Mouse (Mus musculus): ENCODE data around the gene Gadd45g.

Gadd45g gene

DNA sequence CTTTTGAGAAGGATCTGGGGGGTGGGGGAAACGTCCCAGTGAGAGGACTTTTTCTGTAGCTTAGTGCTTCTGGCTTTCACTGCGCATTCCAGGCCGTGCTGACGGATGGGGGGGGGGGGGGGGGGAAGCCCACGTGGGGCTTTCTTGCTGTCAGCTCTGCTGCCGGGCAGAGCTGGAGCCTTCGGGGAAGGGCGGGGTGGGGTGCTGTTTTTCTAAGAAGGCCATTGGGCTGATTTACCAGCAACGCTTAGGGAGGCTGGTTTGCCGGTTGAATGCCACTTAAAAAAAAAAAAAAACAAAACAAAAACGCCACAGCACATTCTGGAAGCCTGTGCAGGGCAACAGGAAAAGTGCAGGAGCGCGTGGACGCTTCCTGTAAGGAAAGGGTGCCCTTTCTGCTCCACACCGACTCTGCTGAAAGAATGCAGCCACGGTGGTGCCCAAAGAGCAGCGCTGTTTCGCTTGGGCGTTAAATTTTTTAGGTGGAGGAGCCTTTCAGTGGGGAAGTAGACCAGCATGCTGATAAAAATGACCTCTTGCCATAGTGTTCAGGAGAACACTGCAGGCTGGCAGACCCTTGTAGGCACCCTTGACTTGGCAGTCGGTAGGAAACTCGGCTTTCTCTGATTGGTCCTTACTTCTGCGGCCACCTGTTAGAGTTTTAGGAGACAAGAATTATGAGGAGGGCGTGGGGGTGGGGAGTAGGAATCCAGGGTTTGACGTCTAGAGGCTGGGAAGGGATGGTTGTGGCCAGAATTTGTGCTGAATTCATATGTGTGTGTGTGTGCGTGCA is 3.0 kb downstream of the Gadd45g start:
- intact Hi-C loops (cut with DNase I): loop anchor here (5.0 kb wide), 3 partner anchors 53 to 173 kb away; no protein-coding TSS in a partner anchor

DNA sequence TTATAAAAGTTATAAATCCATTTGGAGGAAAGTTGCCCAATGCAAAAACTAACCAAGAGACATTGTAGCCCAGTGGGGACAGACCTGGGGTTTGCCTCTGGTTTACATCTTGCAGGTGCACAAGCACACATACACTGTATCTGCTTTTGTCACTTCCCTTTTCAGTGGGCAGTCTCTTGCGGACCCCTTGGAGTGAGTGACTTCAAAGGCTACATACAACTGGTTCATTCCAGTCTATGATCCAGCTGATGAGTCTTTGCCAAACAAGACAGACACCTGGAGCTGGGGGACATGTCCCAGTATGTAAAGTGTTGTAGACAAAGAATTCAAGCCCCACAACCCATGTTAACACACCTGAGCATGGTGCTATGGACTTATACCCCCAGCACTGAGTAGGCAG is 4.1 kb downstream of the Gadd45g start:
- intact Hi-C loops (cut with DNase I): no loop called here

DNA sequence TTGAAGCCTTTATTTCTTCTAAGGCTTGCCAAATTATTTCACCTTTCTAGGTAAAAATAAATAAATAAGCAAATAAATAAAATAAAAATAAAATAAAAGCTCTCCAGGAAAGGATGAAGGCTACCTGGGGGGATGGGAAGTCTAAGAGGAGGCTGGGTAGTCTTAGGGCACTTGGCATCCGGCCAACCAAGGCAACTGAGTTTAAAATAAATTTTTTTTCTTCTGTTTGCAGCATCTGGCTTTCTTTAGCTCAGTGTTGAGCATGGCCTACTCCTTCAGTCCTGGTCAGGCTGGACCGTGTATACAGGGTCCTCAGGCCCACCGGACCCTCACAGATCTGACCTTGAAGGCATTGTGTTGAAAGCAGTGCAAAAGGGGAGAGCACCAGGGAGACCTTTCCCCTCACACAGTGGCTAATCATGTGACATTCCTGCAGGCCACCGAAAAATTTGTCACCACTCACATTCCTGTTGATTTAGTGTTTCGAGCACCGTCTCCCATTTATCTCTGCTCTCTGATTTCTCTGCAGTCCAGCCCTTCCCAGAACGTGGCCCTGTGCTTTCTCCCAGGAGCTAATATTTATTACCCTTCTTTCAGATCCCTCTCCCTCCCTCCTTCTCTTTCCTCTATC is 6.2 kb downstream of the Gadd45g start:
- intact Hi-C loops (cut with DNase I): no loop called here

DNA sequence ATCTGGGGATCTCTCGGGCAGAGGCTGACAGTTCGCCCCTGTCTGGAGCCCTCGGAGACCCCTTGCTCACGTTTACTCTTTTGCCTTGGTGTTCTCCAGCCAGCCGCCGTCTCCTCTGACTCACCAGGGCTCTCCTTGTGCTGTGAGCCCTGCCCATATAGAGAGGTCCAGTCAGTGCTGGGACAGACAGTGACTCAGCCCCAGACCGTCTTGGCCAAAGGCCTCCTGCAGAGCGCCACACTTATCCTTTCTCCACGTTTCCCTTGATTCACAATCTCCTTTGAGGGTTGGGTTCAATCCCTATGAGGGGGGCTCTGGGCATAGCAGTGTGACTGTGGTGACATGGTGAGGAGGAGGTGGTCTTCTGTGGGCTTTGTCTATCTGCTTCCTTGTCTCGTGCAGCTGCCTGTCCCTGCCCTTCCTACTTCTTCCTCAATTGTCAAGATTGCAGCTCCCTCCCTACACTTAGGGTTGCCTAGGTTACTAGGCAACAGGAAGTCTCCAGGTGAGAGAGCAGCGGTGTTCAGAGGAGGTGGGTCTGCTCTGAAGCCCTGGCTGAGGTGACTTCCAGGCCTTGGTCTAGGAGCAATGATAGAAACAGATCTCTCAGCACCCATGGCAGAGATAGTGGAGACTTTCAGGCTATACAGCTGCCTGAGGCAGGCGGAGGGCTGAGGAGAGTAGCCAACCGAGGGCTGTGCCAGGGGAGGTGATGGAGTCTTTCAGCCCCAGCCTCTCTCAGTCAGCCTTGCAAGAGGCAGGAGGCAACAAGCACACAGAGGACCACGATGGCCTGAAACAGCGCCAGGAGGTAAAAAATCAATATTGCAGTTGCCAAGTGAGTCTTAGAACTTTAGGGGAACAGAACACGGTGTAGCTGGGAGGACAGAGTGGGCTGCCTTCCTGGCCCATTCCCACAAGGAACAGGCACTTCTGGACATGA is 7.1 kb downstream of the Gadd45g start:
- intact Hi-C loops (cut with DNase I): no loop called here

DNA sequence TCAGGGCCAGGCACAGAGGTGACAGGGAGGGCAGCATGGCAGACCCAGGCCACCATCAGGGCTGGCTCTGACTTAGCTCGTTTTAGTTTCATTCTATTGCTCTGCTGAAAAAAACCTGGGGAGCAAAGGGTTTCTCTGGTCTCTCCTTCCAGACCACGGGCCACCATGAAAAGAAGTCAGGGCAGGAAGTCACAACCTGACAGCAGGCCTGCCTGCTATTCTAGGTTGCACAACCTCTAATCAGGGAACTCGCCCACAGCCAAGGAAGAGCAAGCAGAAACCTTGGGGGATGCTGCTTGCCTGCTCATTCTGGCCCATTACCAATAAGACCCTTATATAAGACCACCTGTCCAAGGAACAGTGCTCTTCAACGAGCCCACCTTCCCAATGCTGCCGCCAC is 9.1 kb downstream of the Gadd45g start:
- intact Hi-C loops (cut with DNase I): no loop called here

DNA sequence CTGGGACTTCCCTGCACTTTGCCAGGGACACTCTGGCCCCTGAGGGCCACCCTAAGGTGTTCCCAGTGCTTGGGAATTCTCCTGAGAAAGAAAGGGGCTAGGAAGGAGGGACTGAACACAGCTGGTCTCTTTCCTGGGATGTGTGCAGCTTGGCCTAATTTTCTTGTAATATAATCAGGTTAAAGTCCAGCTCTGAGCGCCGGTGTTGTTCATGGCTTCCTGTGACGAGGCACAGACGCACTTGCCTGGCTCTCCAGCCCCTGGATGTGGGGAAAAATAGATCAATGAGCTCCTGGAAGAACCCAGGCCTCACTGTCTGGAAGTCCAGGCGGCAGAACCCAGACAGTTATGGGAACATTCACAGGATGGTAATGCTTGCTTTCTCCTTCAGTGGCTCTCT is 10.7 kb downstream of the Gadd45g start:
- intact Hi-C loops (cut with DNase I): no loop called here

DNA sequence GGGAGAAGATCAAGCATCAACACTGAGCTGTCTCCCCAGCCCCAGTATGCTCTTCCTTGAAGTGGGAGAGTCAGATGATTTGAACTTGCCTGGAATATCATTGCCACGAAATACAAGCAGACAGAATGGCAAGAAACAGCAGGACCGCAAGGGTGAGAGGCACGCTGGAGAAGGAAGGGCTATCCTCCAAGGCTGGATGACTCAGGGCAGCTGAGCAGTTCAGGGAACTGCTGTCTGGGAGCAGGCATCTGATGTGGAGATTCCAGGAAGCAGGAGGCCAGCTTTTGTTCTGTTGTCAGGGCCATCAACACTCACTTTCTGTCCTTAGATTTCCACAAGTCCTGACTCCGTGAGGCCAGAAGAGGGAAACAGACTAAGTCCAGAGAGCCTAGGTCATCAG is 12.0 kb downstream of the Gadd45g start:
- intact Hi-C loops (cut with DNase I): no loop called here

DNA sequence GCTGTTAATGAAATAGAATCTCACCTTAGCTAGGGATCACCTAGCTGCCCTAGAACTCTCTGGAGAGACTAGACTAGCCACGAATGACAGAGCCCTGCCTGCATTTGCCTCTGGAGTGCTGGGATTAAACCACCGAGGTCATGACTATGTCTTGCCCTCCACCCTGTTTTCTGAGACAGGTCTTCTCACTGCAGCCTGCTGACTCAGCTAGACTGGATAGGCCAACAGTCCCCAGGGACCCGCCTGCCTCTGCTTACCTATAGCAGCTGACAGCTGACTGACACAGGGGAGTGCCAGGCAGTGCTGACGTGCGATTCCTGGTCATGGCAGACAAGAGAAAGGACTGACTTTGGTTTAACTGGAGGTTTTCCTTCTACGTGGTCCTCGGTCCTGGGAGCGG is 12.7 kb downstream of the Gadd45g start:
- intact Hi-C loops (cut with DNase I): no loop called here

DNA sequence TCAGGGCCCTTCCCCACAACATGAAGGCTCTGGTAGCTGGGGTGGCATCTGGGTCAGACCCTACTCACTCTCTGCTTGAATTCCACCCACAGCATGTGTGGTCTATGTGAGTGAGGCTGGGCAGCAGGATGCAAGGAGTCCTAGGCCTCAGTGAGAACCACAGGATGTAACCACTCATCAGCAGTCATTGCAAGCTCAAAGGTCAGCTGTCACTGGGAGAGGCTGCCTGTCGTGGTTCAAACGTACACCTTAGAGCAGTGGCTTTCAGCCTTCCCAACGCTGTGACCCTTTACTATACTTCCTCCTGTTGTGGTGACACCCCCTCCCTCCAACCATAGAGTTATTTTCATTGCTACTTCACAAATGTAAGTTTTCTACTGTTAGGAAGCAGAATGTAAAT is 13.3 kb downstream of the Gadd45g start:
- intact Hi-C loops (cut with DNase I): no loop called here

DNA sequence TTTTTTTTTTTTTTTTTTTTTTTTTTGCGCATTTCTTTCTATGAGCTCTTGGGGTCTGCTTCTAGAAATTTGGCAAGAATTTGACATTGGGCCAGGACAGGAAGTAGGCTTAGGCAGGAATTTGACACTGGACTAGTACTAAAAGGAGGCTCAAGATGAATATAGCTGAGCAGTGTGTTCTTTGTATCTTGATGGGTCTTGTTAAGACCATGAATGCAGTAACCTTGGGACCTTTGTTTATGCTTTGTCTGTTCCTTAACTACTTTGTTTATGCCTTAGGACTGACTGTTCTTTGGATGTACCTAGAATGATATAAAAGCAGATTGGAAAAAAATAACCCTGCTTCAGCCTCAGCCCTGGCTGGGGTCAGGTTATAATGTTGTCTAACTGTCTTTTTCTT is 16.3 kb downstream of the Gadd45g start:
- intact Hi-C loops (cut with DNase I): no loop called here

DNA sequence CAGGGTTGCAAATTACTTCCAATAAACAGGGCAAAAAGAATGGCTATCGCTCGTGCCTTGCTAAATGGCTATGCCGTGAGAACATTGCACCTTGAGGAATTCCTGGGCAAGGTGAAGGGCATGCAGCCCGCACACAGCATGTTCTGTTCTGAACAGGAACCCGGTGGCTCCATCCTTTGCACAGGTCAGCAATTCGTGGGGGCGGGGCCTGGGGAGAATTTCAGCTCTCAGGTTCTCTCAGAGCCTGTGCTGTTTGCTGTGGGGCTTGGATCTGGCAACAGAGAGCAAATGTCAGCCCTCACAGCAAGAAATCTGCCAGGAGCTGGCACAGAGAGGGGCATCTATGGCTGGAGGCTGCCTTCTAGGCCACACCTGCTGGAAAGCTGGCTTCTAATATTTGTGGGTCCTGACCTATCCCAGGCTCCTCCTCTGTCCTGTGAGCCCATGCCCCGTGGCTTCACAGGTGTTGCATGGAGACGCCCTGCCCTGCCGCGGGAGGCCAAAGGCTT is 19.7 kb downstream of the Gadd45g start:
- intact Hi-C loops (cut with DNase I): no loop called here

DNA sequence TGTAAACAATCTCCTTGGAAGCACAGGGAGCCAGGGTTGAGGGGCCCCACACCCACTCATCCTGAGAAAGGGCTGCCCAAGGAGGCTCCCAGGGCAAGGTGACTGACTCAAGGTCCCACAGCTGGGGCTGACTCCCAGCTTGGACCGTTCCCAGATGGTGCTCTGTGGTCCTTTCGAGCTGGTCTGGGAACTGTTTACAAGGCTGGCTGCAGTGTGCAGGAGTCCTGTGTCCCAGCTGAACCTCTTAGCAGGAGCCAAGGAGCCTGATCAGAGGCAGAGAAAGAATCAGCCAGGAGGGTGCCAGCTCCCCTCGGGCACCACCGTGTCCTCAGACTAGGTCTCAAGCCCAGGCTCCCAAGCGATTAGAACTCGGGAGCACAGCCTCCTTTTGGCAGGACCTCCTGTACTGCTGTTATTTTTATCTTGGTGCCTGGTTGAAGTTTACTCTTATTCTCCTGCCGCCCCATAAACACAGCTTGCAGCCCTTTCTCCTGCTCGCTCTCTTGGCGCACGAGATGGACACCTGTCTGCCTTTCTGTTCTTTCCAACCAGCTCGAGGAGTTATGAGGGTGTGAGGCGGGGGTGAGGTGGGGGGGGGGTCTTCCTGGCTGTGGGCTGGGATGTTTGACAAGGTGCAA is 22.1 kb downstream of the Gadd45g start:
- intact Hi-C loops (cut with DNase I): no loop called here

DNA sequence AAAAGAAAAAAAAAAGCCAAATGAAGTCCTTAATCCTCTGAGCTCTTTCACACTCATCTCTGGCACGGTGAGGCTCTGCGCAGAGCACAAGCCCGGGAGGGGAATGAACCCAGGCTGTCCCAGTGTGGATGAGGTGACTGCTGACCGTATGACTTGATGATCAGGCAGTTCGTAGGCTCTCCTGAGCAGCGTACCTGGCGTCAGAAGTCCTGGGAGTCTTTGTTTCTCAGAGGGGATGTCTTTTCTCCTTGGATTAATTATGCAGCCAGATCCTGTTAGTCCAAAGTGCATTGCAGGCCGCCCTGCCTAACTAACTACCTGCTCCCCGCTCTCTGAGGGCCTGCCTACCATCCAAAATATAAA is 22.6 kb downstream of the Gadd45g start:
- intact Hi-C loops (cut with DNase I): no loop called here

DNA sequence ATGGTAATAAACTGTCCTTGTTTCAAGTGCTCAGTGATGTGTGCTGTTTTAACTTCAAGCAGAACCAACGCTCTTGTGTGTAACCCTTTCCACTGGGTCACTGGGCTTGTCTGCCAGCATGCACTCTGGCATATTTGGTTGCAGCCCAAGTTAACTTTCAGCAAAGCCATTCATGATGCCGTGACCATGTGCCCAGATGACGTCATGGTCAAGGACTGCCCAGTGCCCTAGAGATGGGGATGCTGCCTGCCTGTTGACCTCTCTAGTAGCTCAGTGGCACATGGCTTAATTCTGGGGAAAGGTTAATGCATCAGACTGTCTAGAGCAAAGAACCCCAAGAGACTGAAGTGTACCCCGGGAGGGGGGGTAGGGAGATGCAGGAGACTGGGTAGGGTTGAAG is 24.7 kb downstream of the Gadd45g start:
- intact Hi-C loops (cut with DNase I): no loop called here

DNA sequence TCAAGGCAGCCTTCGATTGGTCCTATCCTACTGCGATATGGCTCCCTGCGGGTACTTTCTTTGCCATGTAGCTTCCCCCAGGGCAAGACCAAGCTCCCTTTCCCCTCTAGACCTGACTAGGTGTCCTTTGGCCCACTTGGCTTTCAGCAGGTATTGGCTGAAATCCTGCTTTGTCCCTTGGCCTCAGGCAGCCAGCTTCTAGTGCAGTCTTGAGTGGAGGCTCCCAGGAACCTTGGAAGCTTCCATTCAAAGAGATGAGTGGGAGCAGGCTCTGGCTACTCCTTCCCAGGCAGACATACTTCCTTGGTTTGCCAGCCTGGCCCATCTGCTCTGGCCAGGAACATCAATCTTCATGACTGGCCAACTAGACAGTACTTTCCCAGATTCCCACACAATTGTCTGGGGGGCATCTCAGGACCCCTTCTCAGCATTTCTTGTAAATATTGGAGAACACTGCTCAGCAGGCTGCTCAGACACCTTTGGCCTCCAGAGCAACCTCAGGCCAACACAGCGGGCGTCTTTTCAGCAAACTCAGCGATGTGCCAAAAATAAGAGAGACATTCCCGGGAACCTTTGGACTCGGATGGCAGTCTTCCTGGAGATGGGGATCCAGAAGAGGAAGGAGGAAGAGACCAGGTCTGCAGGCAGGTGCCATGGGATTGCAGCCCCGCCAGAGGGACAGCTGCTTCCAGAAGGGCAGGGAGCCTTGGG is 25.9 kb downstream of the Gadd45g start:
- intact Hi-C loops (cut with DNase I): no loop called here

DNA sequence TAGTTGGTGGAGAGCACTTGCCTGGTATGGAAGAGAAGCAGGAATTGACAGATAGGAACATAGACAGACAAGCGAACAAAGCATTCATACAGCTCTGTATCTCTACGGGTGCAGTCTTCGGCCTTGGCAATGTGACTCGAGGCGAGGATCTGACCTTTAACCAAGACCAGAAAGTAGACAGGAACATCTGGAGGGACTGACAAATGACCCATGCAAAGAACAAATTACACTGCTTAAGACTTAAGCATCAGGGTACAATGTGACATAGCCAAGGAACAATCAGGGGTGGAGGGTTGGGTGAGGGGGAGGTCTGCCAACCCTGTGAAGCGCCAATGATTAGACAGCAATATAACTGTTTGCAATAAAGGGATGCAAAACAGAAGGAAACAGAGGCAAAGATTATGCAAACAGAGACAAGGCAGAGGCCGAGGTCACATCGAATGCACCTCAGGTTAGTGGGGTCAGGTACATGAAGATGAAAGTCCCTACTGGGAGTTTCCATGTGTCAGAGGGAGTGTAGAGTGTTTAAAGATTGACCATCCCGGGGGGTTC is 26.6 kb downstream of the Gadd45g start:
- intact Hi-C loops (cut with DNase I): no loop called here

DNA sequence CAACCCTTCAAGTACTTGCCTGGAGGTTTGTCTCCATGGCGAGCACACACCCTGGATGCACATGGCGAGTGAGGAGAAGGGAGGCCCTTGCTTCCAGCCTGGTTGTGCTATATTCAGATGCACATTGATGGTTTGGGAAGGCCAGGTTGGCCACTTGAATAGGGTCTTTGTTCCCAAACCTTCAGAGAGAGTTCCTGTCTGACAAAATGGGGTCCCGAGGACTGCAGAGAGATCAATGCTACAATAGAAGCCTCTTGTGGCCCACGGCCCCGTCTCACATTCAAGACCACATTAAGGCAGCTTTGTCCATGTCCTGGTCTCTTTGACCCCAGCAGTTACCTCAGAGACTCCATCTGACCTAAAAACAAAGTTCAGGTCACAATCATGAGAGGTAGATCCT is 27.3 kb downstream of the Gadd45g start:
- intact Hi-C loops (cut with DNase I): no loop called here

DNA sequence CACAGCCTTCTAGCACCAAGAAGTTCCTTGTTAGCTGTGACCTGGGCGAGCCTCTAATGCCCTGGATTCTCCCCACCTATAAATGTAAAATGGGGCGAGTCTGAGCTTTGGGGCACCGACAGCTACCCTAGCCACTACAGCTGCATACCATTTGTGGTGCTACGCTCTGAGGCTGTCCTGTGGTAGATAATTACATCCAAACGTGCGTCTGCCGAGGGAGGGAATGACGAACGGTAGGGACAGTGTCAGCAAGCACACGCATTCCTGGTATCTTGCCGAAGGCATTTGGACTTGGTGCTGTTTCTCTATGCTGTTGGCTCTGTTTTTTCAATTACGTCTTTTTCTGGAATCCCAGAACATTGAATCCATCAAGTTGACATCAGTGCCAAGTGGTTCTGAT is 29.7 kb downstream of the Gadd45g start:
- intact Hi-C loops (cut with DNase I): no loop called here

DNA sequence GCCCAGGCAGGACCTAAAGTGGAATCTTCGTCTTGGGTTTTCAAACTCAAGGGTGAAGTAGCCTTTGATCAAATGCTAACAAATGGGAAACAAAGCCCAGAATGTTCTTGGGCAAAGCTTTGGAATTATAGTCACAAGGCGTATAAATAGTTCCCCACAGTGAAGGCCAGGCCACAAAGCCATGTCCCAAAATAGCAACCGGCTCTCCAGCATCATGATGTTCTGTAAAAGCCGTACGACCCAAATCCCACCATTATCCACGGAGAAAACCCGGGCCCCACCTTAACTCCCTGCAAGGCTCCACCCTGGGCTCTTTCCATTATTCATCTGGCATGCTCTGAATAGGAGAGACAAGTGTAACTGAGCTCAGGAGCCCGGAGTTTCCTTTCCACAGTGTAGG is 32.3 kb downstream of the Gadd45g start:
- intact Hi-C loops (cut with DNase I): no loop called here

DNA sequence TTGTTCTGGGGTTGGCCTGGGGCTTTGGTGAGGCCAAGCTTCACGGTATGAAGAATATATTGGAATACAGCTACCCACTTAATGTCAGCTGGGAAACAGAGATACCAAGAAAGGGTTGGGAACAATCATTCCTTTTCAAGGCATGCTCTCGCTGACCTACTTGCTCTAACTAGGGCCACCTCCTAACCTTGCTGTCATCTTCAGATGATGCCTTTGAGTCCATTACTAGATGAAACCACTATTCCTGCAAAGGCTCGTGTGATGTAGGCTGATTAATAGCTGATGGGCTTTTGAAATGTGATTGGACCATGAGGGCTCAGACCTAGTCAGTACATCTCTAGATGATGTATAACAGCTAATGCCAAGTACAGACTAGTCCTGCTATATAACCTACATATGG is 33.1 kb downstream of the Gadd45g start:
- intact Hi-C loops (cut with DNase I): no loop called here
